In genomic region chr5:137318570-137318969, GRCm38 (mm10) we compare ENCODE assay signal across 15 mouse cellular contexts.
"Had no signal": no experiment of that assay in that cellular context is flagged by ENCODE, and none has a peak within 500 bp of the region (broad histone marks: within the 10 kb centered on the region; RNA-seq: fewer than 3 reads in every experiment).

No protein-coding gene starts in this region.

- H3K4me3 ChIP-seq: hindbrain, embryonic 13.5 days; limb, embryonic 15.5 days; midbrain, embryonic 10.5 days; myocyte; neural tube, embryonic 15.5 days had no signal

- H3K9me3 ChIP-seq: hindbrain, embryonic 13.5 days; limb, embryonic 15.5 days; midbrain, embryonic 10.5 days; neural tube, embryonic 15.5 days had no signal

- H3K9ac ChIP-seq: hindbrain, embryonic 13.5 days; limb, embryonic 15.5 days; liver, embryonic 14.5 days; neural tube, embryonic 15.5 days had no signal

- H3K27ac ChIP-seq: hindbrain, embryonic 13.5 days; kidney, postnatal 0 days; limb, embryonic 15.5 days; liver, embryonic 14.5 days; midbrain, embryonic 10.5 days; neural tube, embryonic 15.5 days had no signal

- ATAC-seq: lung, postnatal 0 days had no signal

- H3K27me3 ChIP-seq: limb, embryonic 15.5 days; neural tube, embryonic 15.5 days had no signal

- H3K4me2 ChIP-seq: hindbrain, embryonic 13.5 days; limb, embryonic 15.5 days; neural tube, embryonic 15.5 days had no signal

- DNase-seq: layer of hippocampus, adult 9-11 months; layer of hippocampus, postnatal 36 days; lung, adult 2 months; lung, postnatal 4 days; midbrain, embryonic 14.5 days; thymus, adult 18-20 months; thymus, postnatal 25 days had no signal
